Mouse (Mus musculus) gastrocnemius, adult 2 months (tissue): ENCODE measurements around the gene Tbc1d10c. TPM values are rescaled to one million over a fixed set of nuclear protein-coding genes. Genes with fewer than 3 reads are reported as not detected.
"Not testable (repeated sequence)": the region's sequence is repeated elsewhere in the genome, so short reads cannot be mapped to it uniquely, and the experiment has no call there.

Source experiments
- DNase-seq: peaks from one replicate; pipeline ENCODE4 v3.0.0; 2022
- H3K27ac ChIP-seq: fragments of 200-600 bp; 2 replicates; pipeline ENCODE4 v1.8.1; 2022; ENCODE audit warnings: mild to moderate bottlenecking
- H3K4me3 ChIP-seq: fragments of 200-600 bp; 2 replicates; pipeline ENCODE4 v1.8.1; 2022; ENCODE audit warnings: mild to moderate bottlenecking, moderate library complexity
- CTCF ChIP-seq: fragments of 200-600 bp; IDR thresholded peaks from 2 replicates; pipeline ENCODE4 v1.8.1; 2022; ENCODE audit warnings: antibody characterized with exemption, mild to moderate bottlenecking, moderate library complexity
- intact Hi-C: fragments of 180-260 bp; cut with DNase I; formaldehyde crosslinking; loops from one replicate; pipeline ENCODE4 v1.15.1; 2025
- microRNA-seq: library from miRNA; unstranded; fragments of <30 nt; microRNA quantifications from one replicate; pipeline ENCODE4 v1.2.0, GENCODE M21; 2021
- total RNA-seq, 2 experiments: library from RNA; stranded (reverse); gene quantifications; 2 replicates each; pipeline ENCODE4 v1.2.3; 2021

Gene Tbc1d10c
- total RNA-seq, 2 experiments from 2014 or later = 6.7 to 6.8 TPM

GRCm38 (mm10) chr19:4142416-4143173, 48.5 kb downstream of the Tbc1d10c start:
- no peak overlapping the region for H3K4me3 ChIP-seq
- H3K27ac ChIP-seq = no peak overlapping the region
- intact Hi-C loops = no loop called here
- DNase-seq = peak; percentile 38
- no peak for TF ChIP-seq CTCF

DNA sequence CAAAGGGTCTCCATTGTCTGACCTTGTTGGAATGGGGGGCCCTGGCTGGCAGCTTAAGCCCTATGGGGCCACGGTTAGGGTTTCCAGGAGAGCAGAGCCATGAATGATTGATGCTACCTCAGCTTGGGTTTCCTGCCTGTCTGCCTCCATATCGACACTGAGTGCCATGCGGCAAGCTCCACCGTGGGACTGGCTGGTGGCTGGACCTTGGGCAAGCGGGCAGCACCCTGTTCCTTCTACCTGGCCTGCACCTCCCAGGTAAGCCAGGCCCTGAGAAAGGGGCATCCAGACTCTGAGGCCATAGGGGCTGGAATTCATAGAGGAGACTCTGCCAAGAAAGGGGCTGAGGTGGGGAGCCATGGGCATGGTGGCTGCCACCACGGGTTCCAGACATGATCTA, 50.9 kb downstream of the Tbc1d10c start:
- no peak overlapping the region for H3K4me3 ChIP-seq
- no peak for TF ChIP-seq CTCF
- DNase-seq = no peak
- H3K27ac ChIP-seq = no peak overlapping the region
- intact Hi-C loops = no loop called here

- Histone ChIP-seq H3K4me3 (no peak within 1 kb of the TSS), H3K27ac (no peak within 1 kb of the TSS)
- TF ChIP-seq CTCF = no peak
- intact Hi-C loops = no loop called here
- no peak for DNase-seq
These were observed 51.6 kb downstream of the Tbc1d10c start, which contains the start of gene Gpr152 for GRCm38 (mm10) chr19:4139446-4139845. Gene Gpr152 (plus strand): TSS chr19:4139787.

DNA sequence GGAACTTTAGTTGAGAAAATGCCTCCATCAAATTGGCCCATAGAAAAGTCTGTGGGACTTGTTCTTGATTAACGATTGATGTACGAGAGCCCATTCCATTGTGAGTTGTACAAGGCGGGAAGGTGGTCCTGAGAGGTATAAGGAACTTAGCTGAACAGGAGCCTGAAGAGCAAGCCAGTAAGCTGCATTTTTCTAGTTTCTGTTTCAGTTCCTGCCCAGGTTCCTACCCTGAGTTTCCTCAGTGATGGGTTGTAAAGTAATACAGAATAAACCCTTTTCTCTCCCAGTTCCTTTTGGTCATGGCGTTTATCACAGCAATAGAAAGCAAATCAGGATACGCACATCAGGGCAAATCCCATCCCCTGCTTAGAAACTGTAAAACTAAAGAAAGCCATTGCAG, 53.2 kb downstream of the Tbc1d10c start:
- H3K27ac ChIP-seq = no peak overlapping the region
- no peak for TF ChIP-seq CTCF
- intact Hi-C loops = no loop called here
- H3K4me3 ChIP-seq = no peak overlapping the region
- no peak for DNase-seq

- H3K4me3 ChIP-seq = no peak overlapping the region
- H3K27ac ChIP-seq = no peak overlapping the region
- DNase-seq = no peak
- TF ChIP-seq CTCF = no peak
- intact Hi-C loops = no loop called here
These were observed 54.6 kb downstream of the Tbc1d10c start for GRCm38 (mm10) chr19:4136463-4136862.

DNA sequence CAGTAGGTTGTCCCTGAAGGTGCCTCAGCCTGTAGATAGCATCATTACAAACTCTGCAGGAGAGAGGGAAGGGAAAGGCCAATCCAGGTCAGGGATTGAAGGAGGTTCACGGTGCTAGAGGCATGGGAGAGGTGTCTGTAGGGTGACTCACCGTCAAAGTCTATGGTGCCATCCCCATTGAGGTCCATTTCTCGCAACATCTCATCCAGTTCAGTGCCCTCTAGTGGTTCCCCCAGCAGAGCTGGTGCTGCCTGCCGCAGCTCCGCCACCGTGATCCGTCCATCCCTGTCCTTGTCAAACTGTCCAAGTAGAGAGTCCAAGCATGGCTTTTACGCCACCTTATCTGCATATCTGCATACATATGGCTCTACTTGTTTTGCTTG, 55.1 kb downstream of the Tbc1d10c start:
- peak; percentile 53 for TF ChIP-seq CTCF
- intact Hi-C loops, H3K27ac ChIP-seq, H3K4me3 ChIP-seq, DNase-seq: not testable (repeated sequence)

DNA sequence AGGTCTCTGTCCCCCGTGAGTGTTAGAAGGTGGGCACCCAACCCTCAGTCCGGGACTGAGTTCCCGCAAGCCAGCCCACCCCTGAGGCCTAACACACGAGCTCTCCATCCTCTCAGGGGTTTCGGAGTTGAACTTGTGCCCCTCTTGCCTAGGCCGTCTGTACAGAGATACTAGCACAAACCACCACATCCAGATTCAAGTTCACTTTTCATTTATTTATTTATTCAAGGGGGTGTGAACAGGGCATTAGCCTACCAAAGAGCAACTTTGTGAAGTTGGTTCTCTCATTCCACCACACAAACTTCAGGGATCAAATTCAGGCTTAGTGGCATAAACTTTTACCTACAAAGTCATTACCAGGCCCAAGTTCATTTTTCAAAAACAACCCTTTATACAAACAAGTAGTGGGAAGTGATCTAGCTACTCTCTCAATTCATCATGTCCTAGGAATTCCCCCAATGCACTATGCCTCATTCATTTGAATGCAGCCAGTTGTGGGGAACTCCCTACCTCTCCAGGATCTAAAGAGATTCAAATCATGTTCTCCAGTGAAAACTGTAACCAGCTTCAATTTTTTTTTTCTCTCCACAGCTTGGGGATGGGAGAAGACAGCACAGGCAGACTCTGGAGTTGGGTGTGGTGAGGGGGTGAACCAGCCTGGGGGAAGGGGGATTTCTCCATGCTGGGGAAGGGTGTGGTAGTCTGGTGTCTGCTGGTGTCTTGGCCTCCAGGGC, 55.7 kb downstream of the Tbc1d10c start:
- intact Hi-C loops, H3K4me3 ChIP-seq, H3K27ac ChIP-seq, DNase-seq: not testable (repeated sequence)

GRCm38 (mm10) chr19:4134354-4134753, 56.7 kb downstream of the Tbc1d10c start:
- H3K27ac ChIP-seq = no peak overlapping the region
- no peak for TF ChIP-seq CTCF
- intact Hi-C loops = no loop called here
- DNase-seq = no peak
- H3K4me3 ChIP-seq = no peak overlapping the region

Small RNAs within 50 kb of the gene (microRNA-seq; reads per million reads assigned to microRNA genes)
- not detected for gene Gm26115

Other genes with a start within 250 kb of the Tbc1d10c start
- not detected for gene Aldh3b3, start 232.6 kb downstream of the Tbc1d10c start, total RNA-seq
- gene Aldh3b2, start 219.0 kb downstream of the Tbc1d10c start, total RNA-seq = under 1 TPM; 0.11 to 0.15 TPM
- gene Acy3, start 204.7 kb downstream of the Tbc1d10c start, total RNA-seq = 1 to 10 TPM; 1.7 to 2.6 TPM
- not detected for gene Tbx10, start 198.5 kb downstream of the Tbc1d10c start, total RNA-seq
- 10 to 100 TPM; 19.2 to 31.9 TPM for gene Nudt8, start 190.7 kb downstream of the Tbc1d10c start, total RNA-seq
- under 1 TPM; 0.33 to 0.56 TPM for gene Gm49405, start 190.7 kb downstream of the Tbc1d10c start, total RNA-seq
- 1 to 10 TPM in 1 of 2 experiments, under 1 TPM in 1; 0.56 to 2.6 TPM for gene Doc2g, start 188.0 kb downstream of the Tbc1d10c start, total RNA-seq
- gene Ndufv1, start 178.5 kb downstream of the Tbc1d10c start, total RNA-seq = 100 to 1,000 TPM; 399 to 553 TPM
- gene Gstp1, start 153.3 kb downstream of the Tbc1d10c start, total RNA-seq = 100 to 1,000 TPM; 386 to 408 TPM
- gene Gstp2, start 145.3 kb downstream of the Tbc1d10c start, total RNA-seq = 100 to 1,000 TPM; 169 to 183 TPM
- not detected for gene Gstp3, start 131.7 kb downstream of the Tbc1d10c start, total RNA-seq
- gene Cabp2, start 109.7 kb downstream of the Tbc1d10c start, total RNA-seq = not detected
- gene Cdk2ap2, start 94.1 kb downstream of the Tbc1d10c start, total RNA-seq = 10 to 100 TPM; 17.9 to 22.4 TPM
- 1 to 10 TPM; 2.3 to 2.5 TPM for gene Pitpnm1, start 91.3 kb downstream of the Tbc1d10c start, total RNA-seq
- 10 to 100 TPM; 69.9 to 71.8 TPM for gene Aip, start 65.4 kb downstream of the Tbc1d10c start, total RNA-seq
- gene Gpr152, start 51.5 kb downstream of the Tbc1d10c start, total RNA-seq = not detected
- not detected for gene Cabp4, start 47.3 kb downstream of the Tbc1d10c start, total RNA-seq
- 10 to 100 TPM in 1 of 2 experiments, 1 to 10 TPM in 1; 9.8 to 14.7 TPM for gene Coro1b, start 42.7 kb downstream of the Tbc1d10c start, total RNA-seq
- under 1 TPM in 1 of 2 experiments, not detected in 1; 0.43 TPM for gene Ptprcap, start 37.7 kb downstream of the Tbc1d10c start, total RNA-seq
- 10 to 100 TPM; 24.8 to 27.8 TPM for gene Rps6kb2, start 27.9 kb downstream of the Tbc1d10c start, total RNA-seq
- 10 to 100 TPM; 23.1 to 25.9 TPM for gene Carns1, start 15.8 kb downstream of the Tbc1d10c start, total RNA-seq
- gene Ppp1ca, start 781 bp upstream of the Tbc1d10c start, total RNA-seq = 100 to 1,000 TPM; 201 to 214 TPM
- gene Rad9a, start 10.4 kb upstream of the Tbc1d10c start, total RNA-seq = 1 to 10 TPM; 2.8 to 3.4 TPM
- under 1 TPM; 0.38 to 0.89 TPM for gene Clcf1, start 23.0 kb upstream of the Tbc1d10c start, total RNA-seq
- not detected for gene AC109138.7, start 23.1 kb upstream of the Tbc1d10c start, total RNA-seq
- gene Pold4, start 40.6 kb upstream of the Tbc1d10c start, total RNA-seq = 10 to 100 TPM; 13.6 to 16.4 TPM
- 1 to 10 TPM; 3.3 to 3.9 TPM for gene Ssh3, start 77.9 kb upstream of the Tbc1d10c start, total RNA-seq
- gene Ankrd13d, start 91.9 kb upstream of the Tbc1d10c start, total RNA-seq = under 1 TPM; 0.45 to 0.64 TPM
- 10 to 100 TPM; 56.6 to 61.2 TPM for gene Grk2, start 114.9 kb upstream of the Tbc1d10c start, total RNA-seq
- gene Kdm2a, start 207.0 kb upstream of the Tbc1d10c start, total RNA-seq = 10 to 100 TPM; 39.1 to 39.7 TPM
- under 1 TPM; 0.28 to 0.73 TPM for gene Rhod, start 248.1 kb upstream of the Tbc1d10c start, total RNA-seq